Mouse (Mus musculus) midbrain, embryonic 14.5 days (tissue): Measurements from ENCODE around the gene Cd200r2. TPM values are rescaled to one million over a fixed set of nuclear protein-coding genes. Genes with fewer than 3 reads are reported as not detected.
"Not testable (repeated sequence)": the region's sequence is repeated elsewhere in the genome, so short reads cannot be mapped to it uniquely, and the experiment has no call there.

Source experiments
- ATAC-seq: fragments of 200-750 bp; cut with Nextera tagmentation; 2 replicates; pipeline ENCODE4 v1.8.0; 2017; ENCODE audit warnings: moderate number of reproducible peaks, moderate library complexity; ENCODE audit not compliant: low FRiP score, low TSS enrichment
- DNase-seq: peaks from one replicate; pipeline ENCODE4 v3.0.0-alpha.2; 2015
- H3K27ac ChIP-seq: fragments of 300-500 bp; sonication (generic); replicated peaks from 2 replicates; pipeline ENCODE4 v1.5.1; 2014; ENCODE audit warnings: mild to moderate bottlenecking, low read depth, low read length, moderate library complexity
- H3K27me3 ChIP-seq: fragments of 300-500 bp; sonication (generic); 2 replicates; pipeline ENCODE4 v1.6.1; 2014; ENCODE audit warnings: low read length, control low read depth, mixed read lengths; ENCODE audit not compliant: control insufficient read depth, insufficient read depth
- H3K36me3 ChIP-seq: fragments of 300-500 bp; sonication (generic); 2 replicates; pipeline ENCODE4 v1.6.1; 2014; ENCODE audit warnings: low read length, control low read depth; ENCODE audit not compliant: control insufficient read depth, insufficient read depth
- H3K4me1 ChIP-seq: fragments of 300-500 bp; sonication (generic); 2 replicates; pipeline ENCODE4 v1.6.1; 2014; ENCODE audit warnings: mild to moderate bottlenecking, antibody characterized with exemption, low read length, control low read depth; ENCODE audit not compliant: control insufficient read depth, insufficient read depth
- H3K4me2 ChIP-seq: fragments of 300-500 bp; sonication (generic); 2 replicates; pipeline ENCODE4 v1.6.1; 2014; ENCODE audit warnings: mild to moderate bottlenecking, low read length, moderate library complexity
- H3K4me3 ChIP-seq: fragments of 300-500 bp; sonication (generic); replicated peaks from 2 replicates; pipeline ENCODE4 v1.5.1; 2014; ENCODE audit warnings: low read depth, low read length
- H3K9ac ChIP-seq: fragments of 300-500 bp; sonication (generic); replicated peaks from 2 replicates; pipeline ENCODE4 v1.6.1; 2014; ENCODE audit warnings: mild to moderate bottlenecking, low read length, moderate library complexity
- H3K9me3 ChIP-seq: fragments of 300-500 bp; sonication (generic); 2 replicates; pipeline ENCODE4 v1.6.1; 2016; ENCODE audit warnings: low read length, control low read depth, mixed read lengths; ENCODE audit not compliant: control insufficient read depth
- WGBS: fragments of 180-500 bp; shearing (Covaris S2); extraction: QIAGEN DNeasy Blood & Tissue Kit; methylation state at CpG from one replicate; pipeline ENCODE4 v1.1.7; 2014; 5-methylcytosine and 5-hydroxymethylcytosine counted together
- polyA plus RNA-seq: library from polyadenylated mRNA; unstranded; fragments of >200 nt; fragmentation: Nextera tagmentation; extraction: Ambion mirVana; gene quantifications from 2 replicates; pipeline ENCODE4 v1.2.1, GENCODE M21; 2014

Cd200r2 gene
- polyA plus RNA-seq, result not detected in 2 replicates

GRCm38 (mm10) chr16:44866797-44867196, at the start of gene Cd200r2:
Gene Cd200r2, plus strand, starts transcription at chr16:44867097.
- ATAC-seq (no peak), DNase-seq (no peak)
- Histone ChIP-seq H3K9ac (no peak within 1 kb of the TSS), H3K4me1 (no peaks in the 10 kb centered on the region), H3K27ac (no peak within 1 kb of the TSS), H3K4me3 (no peak within 1 kb of the TSS), H3K36me3 (no peaks in the 10 kb centered on the region), H3K27me3 (no peaks in the 10 kb centered on the region), H3K9me3 (no peaks in the 10 kb centered on the region), H3K4me2 (no peak within 1 kb of the TSS)
- 94% methylated on average over 2 of the region's 2 CpGs for WGBS

- H3K9ac ChIP-seq, result no peak overlapping the region
- H3K27me3 ChIP-seq, result no peaks in the 10 kb centered on the region
- H3K4me3 ChIP-seq, result no peak overlapping the region
- H3K27ac ChIP-seq, result no peak overlapping the region
- WGBS, result 48% methylated on average over 1 of the region's 1 CpGs
- ATAC-seq (no peak), DNase-seq (no peak)
- H3K36me3 ChIP-seq, result no peaks in the 10 kb centered on the region
- no peak overlapping the region for H3K4me2 ChIP-seq
- H3K4me1 ChIP-seq, result no peaks in the 10 kb centered on the region
- H3K9me3 ChIP-seq, result no peaks in the 10 kb centered on the region
These were observed 48.9 kb upstream of the Cd200r2 start for GRCm38 (mm10) chr16:44818010-44818409.

GRCm38 (mm10) chr16:44820545-44820944, 46.4 kb upstream of the Cd200r2 start:
- Histone ChIP-seq H3K4me1 (no peaks in the 10 kb centered on the region), H3K27me3 (no peaks in the 10 kb centered on the region), H3K4me2 (no peak overlapping the region), H3K36me3 (no peaks in the 10 kb centered on the region), H3K9me3 (no peaks in the 10 kb centered on the region), H3K9ac (no peak overlapping the region), H3K4me3 (no peak overlapping the region), H3K27ac (no peak overlapping the region)
- ATAC-seq (no peak), DNase-seq (no peak)
- WGBS, result 88% methylated on average over 4 of the region's 4 CpGs

GRCm38 (mm10) chr16:44832286-44832685, 34.6 kb upstream of the Cd200r2 start:
- Histone ChIP-seq H3K4me2 (no peak overlapping the region), H3K9me3 (no peaks in the 10 kb centered on the region), H3K36me3 (no peaks in the 10 kb centered on the region), H3K9ac (no peak overlapping the region), H3K4me1 (no peaks in the 10 kb centered on the region), H3K27ac (no peak overlapping the region), H3K27me3 (no peaks in the 10 kb centered on the region), H3K4me3 (no peak overlapping the region)
- no peak for DNase-seq
- WGBS, result 85% methylated on average over 3 of the region's 3 CpGs
- no peak for ATAC-seq

GRCm38 (mm10) chr16:44833189-44833588, 33.7 kb upstream of the Cd200r2 start:
- WGBS, result 47% methylated on average over 2 of the region's 2 CpGs

DNA sequence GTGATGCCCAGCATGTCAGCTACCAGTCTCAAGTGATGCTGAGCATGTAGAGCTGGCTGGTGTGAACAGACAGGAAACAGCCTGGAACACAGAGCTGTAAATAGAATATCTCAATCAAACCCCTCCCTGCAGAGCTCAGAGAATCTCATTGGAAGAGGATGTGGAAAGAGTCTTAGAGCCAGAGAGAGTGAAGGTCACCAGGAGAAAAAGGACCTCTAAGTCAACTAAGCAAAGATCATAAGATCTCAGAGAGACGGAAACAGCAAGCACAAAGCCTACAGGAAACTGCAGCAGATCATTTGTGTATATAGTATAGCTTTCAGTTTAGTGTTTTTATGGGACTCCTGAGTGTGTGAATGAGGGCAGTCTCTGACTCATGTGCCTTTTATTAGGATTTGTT, 8.3 kb downstream of the Cd200r2 start:
- Histone ChIP-seq H3K27ac (no peak overlapping the region), H3K4me2 (no peak overlapping the region), H3K9ac (no peak overlapping the region), H3K4me3 (no peak overlapping the region), H3K27me3 (no peaks in the 10 kb centered on the region), H3K4me1 (no peaks in the 10 kb centered on the region), H3K36me3 (no peaks in the 10 kb centered on the region), H3K9me3 (no peaks in the 10 kb centered on the region)
- DNase-seq (no peak), ATAC-seq (no peak)
- WGBS, result 88% methylated on average over 1 of the region's 1 CpGs

More at GRCm38 (mm10) chr16:44833189-44833588, 33.7 kb upstream of the Cd200r2 start:
- not testable (repeated sequence) for H3K9me3 ChIP-seq, H3K4me1 ChIP-seq, H3K9ac ChIP-seq, ATAC-seq, H3K36me3 ChIP-seq, H3K27ac ChIP-seq, DNase-seq, H3K4me2 ChIP-seq, H3K4me3 ChIP-seq, H3K27me3 ChIP-seq

DNA sequence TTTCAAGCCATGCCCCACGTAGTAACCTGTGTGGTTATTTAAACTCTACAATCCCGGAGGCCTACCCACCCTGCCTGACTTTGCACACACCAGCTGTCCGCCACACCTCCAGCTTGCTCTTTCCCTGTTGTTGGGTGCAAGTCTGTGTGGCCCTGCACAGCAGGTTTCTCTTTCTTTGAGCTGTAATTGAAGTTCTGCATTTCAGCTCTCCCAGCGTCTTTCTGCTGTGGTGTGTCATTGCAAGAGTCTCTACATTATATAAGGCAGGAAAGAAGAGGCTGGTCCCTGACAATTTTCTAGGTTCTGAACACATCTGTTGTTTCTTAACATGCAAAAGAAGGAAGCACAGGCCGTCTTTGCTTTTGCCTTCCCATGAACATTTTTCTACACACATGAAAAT, 9.7 kb downstream of the Cd200r2 start:
- Histone ChIP-seq H3K4me3 (no peak overlapping the region), H3K9me3 (no peaks in the 10 kb centered on the region), H3K36me3 (no peaks in the 10 kb centered on the region), H3K27me3 (no peaks in the 10 kb centered on the region), H3K4me2 (no peak overlapping the region), H3K9ac (no peak overlapping the region), H3K27ac (no peak overlapping the region), H3K4me1 (no peaks in the 10 kb centered on the region)
- ATAC-seq (no peak), DNase-seq (no peak)
- WGBS, result 68% methylated on average over 5 of the region's 5 CpGs

- Histone ChIP-seq H3K9ac (no peak overlapping the region), H3K36me3 (no peaks in the 10 kb centered on the region), H3K27me3 (no peaks in the 10 kb centered on the region), H3K27ac (no peak overlapping the region), H3K4me1 (no peaks in the 10 kb centered on the region), H3K9me3 (no peaks in the 10 kb centered on the region), H3K4me2 (no peak overlapping the region), H3K4me3 (no peak overlapping the region)
- DNase-seq, result no peak
- ATAC-seq, result no peak
- WGBS, result 81% methylated on average over 6 of the region's 6 CpGs
These were observed 10.7 kb downstream of the Cd200r2 start for GRCm38 (mm10) chr16:44877595-44877994.

GRCm38 (mm10) chr16:44890814-44891213, 23.9 kb downstream of the Cd200r2 start:
- Histone ChIP-seq H3K4me1 (no peaks in the 10 kb centered on the region), H3K9ac (no peak overlapping the region), H3K9me3 (no peaks in the 10 kb centered on the region), H3K4me3 (no peak overlapping the region), H3K36me3 (no peaks in the 10 kb centered on the region), H3K27ac (no peak overlapping the region), H3K27me3 (no peaks in the 10 kb centered on the region), H3K4me2 (no peak overlapping the region)
- DNase-seq, result no peak
- ATAC-seq, result no peak
- 78% methylated on average over 1 of the region's 1 CpGs for WGBS
